Mouse (Mus musculus): ENCODE measurements around the gene Pigs. TPM values are rescaled to one million over a fixed set of nuclear protein-coding genes. Genes with fewer than 3 reads are reported as not detected.

Gene Pigs
- total and polyA plus RNA-seq, 2 experiments from 2014 or later = 31.2 to 39.7 TPM

DNA sequence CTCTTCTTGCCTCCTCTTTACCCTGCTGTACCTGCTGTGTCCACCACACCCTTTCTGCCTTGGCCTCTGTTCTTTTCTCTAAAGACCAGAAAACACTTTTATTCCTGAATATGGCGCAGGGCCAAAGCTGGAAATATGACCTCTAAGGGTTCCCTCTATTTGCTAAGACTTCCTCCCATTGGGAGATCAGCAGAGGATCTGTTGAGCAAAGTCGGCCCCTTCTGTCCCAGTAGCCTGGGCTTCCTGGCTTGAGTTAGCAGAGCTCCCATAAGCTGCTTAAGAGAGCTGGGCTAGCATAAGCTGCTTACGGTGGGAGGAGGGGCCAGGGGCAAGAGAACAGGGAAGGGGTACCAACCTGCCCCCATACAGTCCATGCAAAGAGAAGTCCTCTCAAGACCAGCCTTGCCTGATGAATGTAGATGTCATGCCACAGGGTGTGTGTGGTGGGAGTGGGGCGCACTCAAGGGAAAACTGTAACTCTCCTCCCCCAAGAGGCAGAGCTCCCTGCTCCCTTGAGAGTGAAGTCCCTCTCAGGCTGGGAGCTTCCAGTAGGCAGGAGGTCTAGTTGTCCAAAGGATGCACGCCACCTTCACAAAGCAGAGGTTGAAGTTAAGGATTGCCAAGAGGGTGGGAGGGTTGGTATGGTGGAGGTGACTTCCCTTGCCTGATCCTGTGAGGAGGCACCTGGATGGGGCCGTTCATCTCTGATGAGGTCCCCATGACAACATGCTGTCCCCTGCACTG is 18.3 kb downstream of the Pigs start:
- Histone ChIP-seq H3K4me1 (ENCODE audit: control insufficient read depth, insufficient read depth) (peaks cover 32% of the 10 kb centered on the region), H3K4me3 (ENCODE audit: low read depth, low read length) (no peak overlapping the region), H3K36me3 (replicated peaks; ENCODE audit: control insufficient read depth, insufficient read depth, low read length) (peaks cover 6% of the 10 kb centered on the region; the same call in 1 of the 2 replicates), H3K9ac (replicated peaks; ENCODE audit: low read depth, low read length) (no peak overlapping the region), H3K27me3 (ENCODE audit: control insufficient read depth, insufficient read depth, low read length) (no peaks in the 10 kb centered on the region), H3K27ac (ENCODE audit: low read depth) (no peak overlapping the region), H3K9me3 (replicated peaks; ENCODE audit: control insufficient read depth, low read length) (no peaks in the 10 kb centered on the region), H3K4me2 (ENCODE audit: low read depth, low read length) (no peak overlapping the region)
- ATAC-seq (ENCODE audit: insufficient read depth, low read depth) (no peak), DNase-seq (ENCODE audit: low spot score) (no peak)
- WGBS = 71% methylated on average over 6 of the region's 6 CpGs
- TF ChIP-seq CTCF (IDR thresholded peaks at IDR 0.05; ENCODE audit: low read depth) (no peak), EP300 (IDR thresholded peaks at IDR 0.05; ENCODE audit: low read depth) (no peak)

DNA sequence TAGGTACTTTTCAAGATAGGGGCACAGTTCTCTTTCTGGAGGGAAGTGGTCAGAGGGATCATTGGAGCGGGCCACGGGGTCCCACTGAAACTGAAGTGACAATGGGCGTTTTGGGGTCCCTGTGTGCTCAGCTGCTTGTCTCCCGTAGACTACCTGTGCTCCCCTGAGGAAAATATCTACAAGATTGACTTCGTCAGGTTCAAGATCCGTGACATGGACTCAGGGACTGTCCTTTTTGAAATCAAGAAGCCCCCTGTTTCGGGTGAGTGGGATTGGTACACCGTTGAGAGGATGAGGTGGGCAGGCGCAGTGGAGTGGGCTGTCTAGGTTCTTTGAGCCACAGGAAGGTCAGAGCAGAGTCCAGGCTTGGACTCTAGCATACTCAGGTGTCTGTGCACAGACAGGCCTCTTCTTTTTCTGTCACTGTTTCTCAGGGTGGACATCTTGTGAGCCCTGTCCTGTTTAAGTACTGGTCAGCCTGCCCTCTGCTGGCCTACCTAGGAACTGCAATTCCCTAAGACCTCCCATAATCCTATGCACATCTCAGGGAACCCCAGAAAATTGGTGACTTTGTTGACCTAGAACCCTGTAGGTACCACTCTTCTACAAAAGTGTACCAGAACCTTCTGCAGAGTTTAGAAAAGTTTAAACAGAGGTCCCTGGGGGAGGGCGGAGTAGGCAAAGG is 19.0 kb downstream of the Pigs start:
- TF ChIP-seq EP300 (IDR thresholded peaks at IDR 0.05; ENCODE audit: low read depth) (no peak), CTCF (IDR thresholded peaks at IDR 0.05; ENCODE audit: low read depth) (peak; percentile 83)
- DNase-seq (ENCODE audit: low spot score) (peak; percentile 46), ATAC-seq (ENCODE audit: insufficient read depth, low read depth) (peak; percentile 34; the same call in 1 of the 2 replicates)
- Histone ChIP-seq H3K36me3 (replicated peaks; ENCODE audit: control insufficient read depth, insufficient read depth, low read length) (peaks cover 6% of the 10 kb centered on the region; the same call in 1 of the 2 replicates), H3K4me1 (ENCODE audit: control insufficient read depth, insufficient read depth) (peaks cover 32% of the 10 kb centered on the region), H3K9ac (replicated peaks; ENCODE audit: low read depth, low read length) (no peak overlapping the region), H3K9me3 (replicated peaks; ENCODE audit: control insufficient read depth, low read length) (no peaks in the 10 kb centered on the region), H3K4me3 (ENCODE audit: low read depth, low read length) (no peak overlapping the region), H3K4me2 (ENCODE audit: low read depth, low read length) (no peak overlapping the region), H3K27ac (ENCODE audit: low read depth) (no peak overlapping the region), H3K27me3 (ENCODE audit: control insufficient read depth, insufficient read depth, low read length) (no peaks in the 10 kb centered on the region)
- WGBS = 89% methylated on average over 10 of the region's 10 CpGs

DNA sequence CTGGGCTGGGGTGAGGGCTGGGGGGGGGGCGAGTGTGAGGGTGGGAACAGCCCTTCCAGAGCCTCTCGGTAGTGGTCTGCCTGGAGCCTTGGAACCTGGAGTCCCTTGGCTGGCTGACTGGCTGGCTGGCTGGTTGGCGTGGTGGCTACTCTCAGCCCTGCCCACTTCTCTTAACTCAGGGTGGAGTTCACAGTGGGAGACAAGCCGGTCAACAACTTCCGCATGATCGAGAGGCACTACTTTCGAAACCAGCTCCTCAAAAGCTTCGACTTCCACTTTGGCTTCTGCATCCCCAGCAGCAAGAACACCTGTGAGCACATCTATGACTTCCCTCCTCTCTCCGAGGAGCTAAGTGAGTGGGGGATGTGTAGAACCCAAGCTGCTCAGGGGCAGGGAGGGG is 19.7 kb downstream of the Pigs start:
- no peak for DNase-seq (ENCODE audit: low spot score)
- TF ChIP-seq EP300 (IDR thresholded peaks at IDR 0.05; ENCODE audit: low read depth) (no peak), CTCF (IDR thresholded peaks at IDR 0.05; ENCODE audit: low read depth) (no peak)
- 79% methylated on average over 9 of the region's 9 CpGs for WGBS

DNA sequence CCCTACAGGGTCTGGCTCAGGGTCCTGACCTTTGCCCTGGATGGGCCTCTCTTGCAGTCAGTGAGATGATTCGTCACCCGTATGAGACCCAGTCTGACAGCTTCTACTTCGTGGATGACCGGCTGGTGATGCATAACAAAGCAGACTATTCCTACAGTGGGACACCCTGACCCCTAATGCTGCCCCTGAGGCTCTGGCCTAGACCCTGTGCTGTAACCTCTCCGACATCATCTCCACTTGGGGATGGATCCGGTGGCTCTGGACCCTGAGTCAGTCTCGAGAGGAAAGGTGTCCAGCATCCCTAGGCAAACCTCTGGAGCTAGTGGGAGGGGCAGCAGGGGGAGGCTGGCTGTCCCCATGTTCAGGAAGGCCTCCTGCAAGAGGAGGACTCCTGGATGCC is 20.3 kb downstream of the Pigs start:
- H3K27me3 ChIP-seq (ENCODE audit: control insufficient read depth, insufficient read depth, low read length) = no peaks in the 10 kb centered on the region
- no peak for DNase-seq (ENCODE audit: low spot score)
- no peak overlapping the region for H3K9ac ChIP-seq (replicated peaks; ENCODE audit: low read depth, low read length)
- TF ChIP-seq EP300 (IDR thresholded peaks at IDR 0.05; ENCODE audit: low read depth) (no peak), CTCF (IDR thresholded peaks at IDR 0.05; ENCODE audit: low read depth) (no peak)
- no peak overlapping the region for H3K4me2 ChIP-seq (ENCODE audit: low read depth, low read length)
- no peak overlapping the region for H3K27ac ChIP-seq (ENCODE audit: low read depth)
- no peak for ATAC-seq (ENCODE audit: insufficient read depth, low read depth)
- H3K4me3 ChIP-seq (ENCODE audit: low read depth, low read length) = no peak overlapping the region
- H3K9me3 ChIP-seq (replicated peaks; ENCODE audit: control insufficient read depth, low read length) = no peaks in the 10 kb centered on the region
- H3K4me1 ChIP-seq (ENCODE audit: control insufficient read depth, insufficient read depth) = peaks cover 31% of the 10 kb centered on the region
- peaks cover 6% of the 10 kb centered on the region; the same call in 1 of the 2 replicates for H3K36me3 ChIP-seq (replicated peaks; ENCODE audit: control insufficient read depth, insufficient read depth, low read length)
- 76% methylated on average over 7 of the region's 7 CpGs for WGBS

More for the DNA sequence above, 19.7 kb downstream of the Pigs start:
- Histone ChIP-seq H3K27me3 (ENCODE audit: control insufficient read depth, insufficient read depth, low read length) (no peaks in the 10 kb centered on the region), H3K4me1 (ENCODE audit: control insufficient read depth, insufficient read depth) (peaks cover 32% of the 10 kb centered on the region), H3K9ac (replicated peaks; ENCODE audit: low read depth, low read length) (no peak overlapping the region), H3K36me3 (replicated peaks; ENCODE audit: control insufficient read depth, insufficient read depth, low read length) (peaks cover 6% of the 10 kb centered on the region; the same call in 1 of the 2 replicates), H3K4me3 (ENCODE audit: low read depth, low read length) (no peak overlapping the region), H3K9me3 (replicated peaks; ENCODE audit: control insufficient read depth, low read length) (no peaks in the 10 kb centered on the region), H3K4me2 (ENCODE audit: low read depth, low read length) (no peak overlapping the region), H3K27ac (ENCODE audit: low read depth) (no peak overlapping the region)
- no peak for ATAC-seq (ENCODE audit: insufficient read depth, low read depth)

DNA sequence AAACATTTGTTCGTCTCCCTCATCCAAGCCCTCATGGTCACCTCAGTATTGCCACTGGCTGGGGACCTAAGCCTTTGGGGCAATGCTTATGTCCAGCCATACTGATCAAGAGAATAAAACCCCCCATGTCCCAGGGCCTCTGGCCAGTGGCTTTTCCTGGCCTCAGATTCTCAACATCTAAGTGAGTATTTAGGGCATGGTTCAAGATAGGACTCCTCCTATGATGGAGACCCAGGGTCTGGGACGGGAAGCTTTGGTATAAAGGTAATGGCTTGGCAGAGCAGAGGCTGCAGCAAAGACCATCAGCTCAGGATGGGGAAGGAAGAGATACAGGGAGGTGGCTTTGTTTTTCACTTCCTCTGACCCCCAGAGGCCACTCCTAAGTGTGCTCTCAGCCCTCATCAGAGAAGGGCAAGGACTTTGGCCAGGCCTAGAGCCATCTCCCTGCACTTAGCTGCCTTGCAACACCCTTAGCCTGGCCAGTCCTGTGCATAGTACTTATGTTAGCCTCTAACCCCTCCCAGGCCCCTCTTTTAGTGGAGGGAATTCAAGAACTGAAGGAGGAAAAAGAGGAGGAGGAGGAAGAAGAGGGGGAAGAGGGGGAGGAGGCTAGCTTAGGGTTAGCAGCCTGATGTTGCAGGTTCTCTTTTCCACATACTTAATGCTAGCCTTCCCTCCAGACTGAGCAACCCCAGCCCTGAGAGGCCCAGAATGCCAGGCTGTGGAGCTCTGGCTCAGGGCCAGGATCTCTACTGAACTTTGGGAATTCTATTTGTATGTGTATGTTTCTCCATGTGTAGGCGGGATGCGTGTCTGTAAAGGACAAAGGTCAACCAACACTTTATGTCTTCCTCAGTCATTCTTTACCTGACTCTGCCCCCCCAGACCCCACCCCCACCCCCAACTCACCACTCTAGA is 21.5 kb downstream of the Pigs start:
- WGBS = 53% methylated on average over 4 of the region's 4 CpGs
- Histone ChIP-seq H3K4me1 (ENCODE audit: control insufficient read depth, insufficient read depth) (peaks cover 20% of the 10 kb centered on the region), H3K4me3 (ENCODE audit: low read depth, low read length) (no peak overlapping the region), H3K4me2 (ENCODE audit: low read depth, low read length) (no peak overlapping the region), H3K27me3 (ENCODE audit: control insufficient read depth, insufficient read depth, low read length) (no peaks in the 10 kb centered on the region), H3K9ac (replicated peaks; ENCODE audit: low read depth, low read length) (no peak overlapping the region), H3K9me3 (replicated peaks; ENCODE audit: control insufficient read depth, low read length) (no peaks in the 10 kb centered on the region), H3K27ac (ENCODE audit: low read depth) (no peak overlapping the region), H3K36me3 (replicated peaks; ENCODE audit: control insufficient read depth, insufficient read depth, low read length) (peaks cover 6% of the 10 kb centered on the region; the same call in 1 of the 2 replicates)
- ATAC-seq (ENCODE audit: insufficient read depth, low read depth) (no peak), DNase-seq (ENCODE audit: low spot score) (no peak)
- TF ChIP-seq CTCF (IDR thresholded peaks at IDR 0.05; ENCODE audit: low read depth) (no peak), EP300 (IDR thresholded peaks at IDR 0.05; ENCODE audit: low read depth) (no peak)

Measured in heart, postnatal 0 days (tissue).